Mouse (Mus musculus): ENCODE measurements around the gene Crebrf.

The Crebrf gene

DNA sequence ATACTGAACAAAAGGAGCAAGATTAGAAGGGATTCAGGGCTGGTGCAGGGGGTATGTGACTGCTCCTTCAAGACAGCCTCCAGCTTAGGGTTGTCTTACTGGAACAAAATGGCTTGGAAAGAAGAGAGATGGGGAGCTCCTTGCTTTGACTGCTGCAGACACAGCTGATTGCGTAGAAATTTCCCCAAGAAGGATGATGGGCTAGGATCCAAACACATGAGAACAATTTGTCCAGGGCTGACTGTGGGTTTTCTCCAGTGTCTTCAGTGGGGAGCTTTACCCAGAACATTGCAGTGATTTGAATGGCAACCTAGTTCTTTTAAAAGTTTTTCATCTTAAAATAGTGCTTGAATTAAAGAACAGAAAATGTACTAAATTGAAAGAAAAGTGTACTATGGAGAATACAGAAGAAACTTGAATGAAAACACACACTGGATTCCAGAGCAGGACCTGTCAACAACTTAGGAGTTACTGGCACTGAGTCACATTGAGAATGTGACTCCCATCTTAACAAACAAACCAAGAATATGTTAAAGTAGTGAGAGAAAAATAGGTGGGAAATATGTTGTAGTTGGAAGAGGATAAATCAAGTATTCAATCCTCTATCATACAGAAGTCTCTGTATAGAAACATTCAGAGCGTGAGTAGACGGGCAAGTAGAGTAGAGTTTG lies 63.1 kb downstream of the Crebrf start:
- DNase-seq (ENCODE audit: low read depth, low spot score) = no peak

- no peak for DNase-seq (ENCODE audit: low read depth, low spot score)
Measured at GRCm38 (mm10) chr17:26779471-26779870, 64.0 kb downstream of the Crebrf start.

GRCm38 (mm10) chr17:26780750-26781571 lies 65.5 kb downstream of the Crebrf start, which contains the start of gene Bnip1:
Gene Bnip1 (plus strand): TSS chr17:26781066.
- DNase-seq (ENCODE audit: low read depth, low spot score) = peak; percentile 84

DNA sequence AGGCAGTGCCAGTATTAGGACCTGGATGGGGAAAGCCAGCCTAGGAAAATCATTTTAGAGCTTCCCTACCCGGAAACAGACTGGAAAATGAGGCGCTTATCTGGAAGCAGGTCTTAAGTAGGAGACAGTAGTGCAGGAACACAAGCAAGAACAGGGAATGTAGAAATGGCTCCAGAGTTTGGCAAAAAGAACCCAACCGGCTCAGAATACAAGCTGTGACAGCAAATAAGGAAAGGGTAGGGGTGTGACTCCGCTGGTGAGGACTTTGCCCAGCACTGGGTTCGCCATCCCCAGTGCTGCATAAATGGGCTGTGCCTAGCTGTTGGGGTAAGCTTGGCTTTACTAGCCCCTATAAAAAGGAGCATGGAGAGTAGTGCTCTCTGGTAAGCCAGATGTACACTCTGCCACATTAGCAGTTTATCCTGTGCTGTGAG lies 66.2 kb downstream of the Crebrf start:
- DNase-seq (ENCODE audit: low read depth, low spot score) = no peak

DNA sequence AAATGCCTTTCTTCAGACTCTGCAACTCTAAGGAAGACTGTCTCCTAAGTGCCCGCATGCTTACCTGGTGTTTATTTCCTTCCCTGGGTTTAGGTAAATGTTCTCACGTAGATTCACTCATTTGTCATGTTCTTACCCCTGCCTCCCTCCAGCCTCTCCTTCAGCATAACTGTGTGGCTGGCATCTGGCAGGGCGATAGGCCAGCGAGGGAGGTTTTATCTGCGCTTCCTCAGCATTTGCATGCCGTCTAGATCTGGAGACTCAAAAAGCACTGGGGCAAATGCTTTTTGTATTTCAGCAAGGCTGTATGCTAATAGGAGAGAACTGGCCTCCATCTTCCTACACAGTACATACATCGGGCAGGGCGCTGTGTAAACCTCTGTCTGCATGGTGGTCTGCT lies 69.1 kb downstream of the Crebrf start:
- no peak for DNase-seq (ENCODE audit: low read depth, low spot score)

DNA sequence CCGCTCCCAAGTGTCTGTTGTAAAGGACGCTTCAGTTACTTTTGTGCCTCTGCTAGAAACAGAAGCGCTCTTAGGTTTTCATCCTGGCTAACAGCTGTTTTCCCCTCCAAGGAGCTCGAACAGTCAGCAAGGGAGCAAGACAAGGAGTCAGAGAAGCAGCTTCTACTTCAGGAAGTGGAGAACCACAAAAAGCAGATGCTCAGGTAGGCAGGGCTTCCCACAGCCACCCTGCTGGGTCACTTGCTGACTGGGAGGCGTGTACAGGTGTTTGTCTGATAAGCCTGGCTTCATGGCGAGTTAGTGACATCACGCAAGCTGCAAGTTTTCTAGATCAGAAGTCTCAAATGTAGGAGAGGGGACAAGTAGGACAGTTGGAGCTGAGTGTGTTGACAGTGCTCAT lies 71.1 kb downstream of the Crebrf start:
- peak; percentile 19 for DNase-seq (ENCODE audit: low read depth, low spot score)

GRCm38 (mm10) chr17:26788986-26789385 lies 73.5 kb downstream of the Crebrf start:
- DNase-seq (ENCODE audit: low read depth, low spot score) = no peak

DNA sequence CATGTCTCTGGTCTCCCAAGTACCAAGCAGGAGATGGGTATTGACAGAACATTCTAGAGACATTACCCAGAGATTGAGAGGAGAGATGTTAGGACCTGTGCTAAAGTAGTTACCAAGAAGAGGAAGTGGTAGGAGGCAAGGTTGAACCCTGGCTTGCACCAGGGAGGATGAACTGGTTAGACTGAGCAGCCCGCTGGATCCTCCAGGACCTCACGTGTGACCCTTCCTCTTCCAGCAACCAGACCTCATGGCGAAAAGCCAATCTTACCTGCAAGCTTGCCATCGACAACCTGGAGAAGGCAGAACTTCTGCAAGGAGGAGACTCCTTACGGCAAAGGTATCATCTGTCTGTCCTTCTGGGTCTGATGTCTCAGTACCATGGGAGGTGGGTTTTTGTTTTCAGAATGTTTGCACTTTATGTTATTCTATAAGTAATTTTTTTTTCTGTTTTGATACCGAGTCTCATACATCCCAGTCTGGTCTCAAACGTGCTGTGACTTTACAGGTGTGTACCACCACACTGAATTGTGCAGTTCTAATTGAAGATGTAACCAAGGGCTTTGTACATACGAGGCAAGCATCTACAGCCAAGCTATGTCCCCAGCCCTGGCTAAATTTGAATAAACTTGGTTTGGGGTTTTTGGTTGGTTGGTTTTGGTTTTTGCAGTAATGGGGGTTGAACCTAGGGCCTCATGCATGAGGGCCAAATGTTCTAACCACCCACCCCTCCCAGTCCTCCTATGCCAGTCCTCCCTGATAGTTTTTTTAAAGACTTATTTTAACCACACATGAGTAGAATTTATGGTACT lies 74.2 kb downstream of the Crebrf start:
- DNase-seq (ENCODE audit: low read depth, low spot score) = no peak

DNA sequence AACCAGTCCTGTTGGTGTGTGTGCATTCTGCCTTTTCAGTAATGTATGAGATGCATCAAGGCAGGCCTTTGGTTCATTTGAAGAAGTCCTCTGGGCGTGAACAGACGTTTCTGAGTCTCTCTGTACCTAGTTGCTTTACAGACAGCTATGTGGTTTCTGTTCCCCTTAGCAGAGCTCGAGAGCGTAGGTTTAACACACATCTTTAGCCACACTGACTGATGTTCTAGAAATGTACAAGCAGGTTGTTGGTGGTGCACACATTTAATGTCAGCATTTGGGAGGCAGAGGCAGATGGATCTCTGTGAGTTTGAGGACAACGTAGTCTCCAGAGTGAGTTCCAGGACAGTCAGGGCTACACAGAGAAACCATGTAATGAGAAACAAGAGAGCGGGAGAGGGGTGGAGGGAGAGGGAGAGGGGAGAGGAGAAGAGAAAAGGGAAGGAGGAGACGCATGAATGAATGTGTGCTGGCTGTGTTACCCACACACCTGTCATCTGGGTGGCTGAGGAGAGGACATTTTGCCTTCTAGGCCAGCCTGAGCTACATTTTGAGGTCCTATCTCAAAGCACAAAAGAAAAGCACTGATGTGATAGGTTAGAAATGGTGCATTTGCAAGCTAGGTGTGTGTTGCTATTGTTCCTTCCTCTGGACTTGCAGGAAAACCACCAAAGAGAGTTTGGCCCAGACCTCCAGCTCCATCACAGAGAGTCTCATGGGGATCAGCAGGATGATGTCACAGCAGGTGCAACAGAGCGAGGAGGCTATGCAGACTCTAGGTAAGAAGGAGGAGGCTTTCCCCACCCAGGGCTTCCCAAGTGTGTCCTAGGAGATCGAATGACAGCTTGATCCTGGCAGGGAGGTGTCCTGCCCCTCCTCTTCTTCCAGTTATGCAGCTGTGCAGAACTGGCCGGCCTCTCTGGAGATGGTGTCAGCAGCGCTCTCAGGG lies 75.1 kb downstream of the Crebrf start:
- DNase-seq (ENCODE audit: low read depth, low spot score) = no peak

- no peak for DNase-seq (ENCODE audit: low read depth, low spot score)
Measured at GRCm38 (mm10) chr17:26791580-26791979, 76.1 kb downstream of the Crebrf start.

DNA sequence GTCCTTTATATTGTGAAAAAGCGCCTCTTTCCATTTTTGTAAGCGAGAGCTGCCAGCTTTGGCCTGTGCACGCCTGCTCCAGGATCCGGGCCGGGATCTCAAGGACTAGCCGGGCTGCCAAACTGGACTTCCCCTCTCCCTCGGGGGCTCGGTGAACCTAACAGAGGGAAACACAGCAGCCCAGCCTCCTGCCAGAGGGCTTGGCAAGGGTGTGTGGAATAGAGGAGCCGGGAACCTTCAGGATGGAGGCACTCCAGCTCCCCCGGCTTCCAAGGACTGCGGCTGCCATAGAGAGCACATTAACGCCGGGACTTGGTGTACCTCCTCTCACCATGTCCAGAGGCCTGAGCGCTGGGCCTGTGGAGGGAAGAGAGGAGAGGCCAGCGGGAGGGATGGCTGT lies 76.6 kb downstream of the Crebrf start:
- no peak for DNase-seq (ENCODE audit: low read depth, low spot score)

GRCm38 (mm10) chr17:26793068-26793765 lies 77.8 kb downstream of the Crebrf start:
- no peak for DNase-seq (ENCODE audit: low read depth, low spot score)

- peak; percentile 42 for DNase-seq (ENCODE audit: low read depth, low spot score)
Measured at GRCm38 (mm10) chr17:26794744-26795143, 79.3 kb downstream of the Crebrf start.

GRCm38 (mm10) chr17:26795386-26795785 lies 79.9 kb downstream of the Crebrf start:
- DNase-seq (ENCODE audit: low read depth, low spot score) = no peak

DNA sequence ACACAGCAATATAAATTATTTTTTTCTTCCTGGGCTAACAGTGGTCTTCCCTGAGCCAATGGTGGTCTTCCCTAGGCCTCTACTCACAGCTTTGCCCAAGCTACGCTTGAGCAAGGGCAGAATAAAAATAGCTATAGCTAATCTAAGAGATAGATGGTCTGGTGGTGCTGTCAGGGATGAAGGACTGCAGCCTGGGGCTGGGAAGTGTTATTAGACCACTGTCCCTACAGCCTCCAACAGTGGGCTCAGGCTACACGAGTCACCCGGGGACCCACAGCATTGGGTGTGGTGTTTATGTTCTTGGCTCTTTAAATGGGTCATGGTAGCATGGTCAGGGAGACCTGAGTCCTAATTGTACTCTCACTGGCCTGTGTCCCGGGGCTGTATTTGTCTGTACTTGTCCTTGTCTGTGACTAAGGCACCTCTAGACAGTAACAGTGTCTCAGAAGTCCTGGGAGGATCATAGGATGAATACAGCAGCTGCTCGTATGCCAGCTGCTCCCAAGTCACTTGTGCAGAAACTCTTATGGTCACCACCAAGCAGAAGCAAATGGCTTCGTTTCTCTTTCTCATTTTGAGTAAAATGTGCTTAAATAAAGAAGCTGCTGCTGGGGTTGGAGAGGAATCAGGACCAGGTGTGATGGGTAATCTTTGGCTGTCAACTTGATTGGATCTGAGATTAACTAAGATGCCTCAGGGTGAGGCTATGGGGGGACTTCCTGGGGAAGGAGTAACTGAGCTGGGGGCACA lies 82.1 kb downstream of the Crebrf start:
- no peak for DNase-seq (ENCODE audit: low read depth, low spot score)

DNA sequence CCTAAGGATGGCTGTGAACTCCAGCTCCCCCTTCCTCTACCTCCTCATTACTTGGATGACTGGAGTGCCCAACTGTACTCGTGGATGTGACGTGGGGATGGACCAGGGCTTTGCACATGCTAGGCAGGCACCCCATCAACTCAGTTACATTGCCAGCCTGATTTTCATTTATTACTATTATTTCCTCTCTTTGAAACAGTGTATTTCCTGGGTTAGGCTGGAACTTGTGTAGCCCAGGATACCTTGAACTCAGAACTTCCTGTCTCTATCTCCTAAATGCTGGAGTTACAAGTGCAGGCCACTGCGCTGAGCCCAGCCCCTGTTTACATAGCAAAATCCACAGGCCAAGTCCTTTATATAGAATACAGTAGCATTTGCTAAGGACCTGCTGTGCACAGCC lies 87.4 kb downstream of the Crebrf start:
- DNase-seq (ENCODE audit: low read depth, low spot score) = no peak

- DNase-seq (ENCODE audit: low read depth, low spot score) = no peak
Measured at GRCm38 (mm10) chr17:26812607-26813006, 97.2 kb downstream of the Crebrf start.

DNA sequence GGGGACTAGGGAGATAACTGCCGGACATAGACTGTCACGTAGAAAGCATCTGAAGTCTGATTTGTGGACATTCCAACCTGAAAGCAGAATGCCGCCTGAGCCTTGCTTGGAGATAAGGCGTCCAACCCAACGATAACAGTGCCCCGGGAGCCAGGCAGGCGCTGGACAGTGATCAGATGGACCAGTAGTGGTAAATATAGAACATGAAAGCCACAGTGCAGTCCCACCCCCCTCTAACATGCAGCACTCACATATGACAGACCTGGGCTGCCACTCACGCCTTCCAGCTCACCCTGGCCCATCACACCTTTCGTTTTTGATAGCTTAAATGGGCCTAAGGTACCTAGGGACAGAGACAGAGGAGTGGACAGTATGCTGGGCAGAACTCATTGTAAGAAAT lies 98.0 kb downstream of the Crebrf start:
- DNase-seq (ENCODE audit: low read depth, low spot score) = no peak

DNA sequence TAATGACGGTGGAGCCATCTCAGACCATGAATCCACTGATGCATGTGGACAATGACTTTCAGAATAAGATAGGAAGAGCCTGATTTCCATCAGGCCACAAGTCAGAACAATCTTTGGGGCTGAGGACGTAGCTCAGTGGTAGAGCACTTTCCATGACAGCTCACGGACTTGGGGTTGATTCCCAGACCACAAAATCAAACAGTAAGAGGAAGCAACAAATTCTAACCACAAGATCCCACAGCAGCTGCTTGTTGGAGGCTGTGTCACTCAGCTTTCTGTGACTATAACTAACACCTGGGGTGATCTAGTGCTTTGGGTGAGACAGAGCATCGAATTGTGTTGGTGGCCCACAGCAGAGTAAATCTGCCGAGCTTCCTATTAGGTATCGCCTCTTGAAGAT lies 101.4 kb downstream of the Crebrf start:
- DNase-seq (ENCODE audit: low read depth, low spot score) = no peak

GRCm38 (mm10) chr17:26817776-26818175 lies 102.3 kb downstream of the Crebrf start:
- no peak for DNase-seq (ENCODE audit: low read depth, low spot score)
